Mouse (Mus musculus) megakaryocyte progenitor cell, adult 5-6 weeks (primary cell): Measurements from ENCODE around the gene Tubb2b. TPM values are rescaled to one million over a fixed set of nuclear protein-coding genes. Genes with fewer than 3 reads are reported as not detected.

Experiments
- ATAC-seq: replicated peaks from 2 replicates; pipeline ENCODE4 v1.8.0; 2016; ENCODE audit warnings: mild to moderate bottlenecking, moderate TSS enrichment, inconsistent platforms; ENCODE audit not compliant: poor library complexity
- total RNA-seq, 2 experiments: library from RNA; stranded (forward) in 1 of 2; stranded (reverse) in 1 of 2; fragments of 157-497, 149-512 nt in 1 of 2; fragments of 200-1000 nt in 1 of 2; gene quantifications; 2 replicates each; pipeline versions ENCODE4 v1.2.3 to v1.2.4; 2015 to 2017

Tubb2b gene
- total RNA-seq, 2 experiments from 2014 or later: not detected

DNA sequence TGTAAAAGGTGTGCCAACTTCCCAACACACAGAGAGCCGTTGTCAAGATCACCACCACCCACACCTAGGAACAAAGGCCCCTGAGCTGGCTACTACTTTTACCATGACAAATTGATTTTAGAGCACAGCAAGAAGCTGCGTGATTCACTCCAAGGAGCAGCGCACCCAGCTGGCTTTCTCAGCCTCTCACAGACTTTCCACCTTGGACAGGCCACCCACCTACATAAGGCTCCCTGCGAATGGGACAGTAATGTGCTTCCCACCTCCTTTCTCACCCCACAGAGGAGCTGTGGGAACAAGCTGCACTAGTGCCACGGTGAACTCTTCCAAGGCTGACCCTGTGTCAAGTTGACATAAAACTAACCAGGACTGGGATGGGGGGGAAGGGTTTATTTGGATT lies 13.1 kb upstream of the Tubb2b start:
- ATAC-seq: no peak

DNA sequence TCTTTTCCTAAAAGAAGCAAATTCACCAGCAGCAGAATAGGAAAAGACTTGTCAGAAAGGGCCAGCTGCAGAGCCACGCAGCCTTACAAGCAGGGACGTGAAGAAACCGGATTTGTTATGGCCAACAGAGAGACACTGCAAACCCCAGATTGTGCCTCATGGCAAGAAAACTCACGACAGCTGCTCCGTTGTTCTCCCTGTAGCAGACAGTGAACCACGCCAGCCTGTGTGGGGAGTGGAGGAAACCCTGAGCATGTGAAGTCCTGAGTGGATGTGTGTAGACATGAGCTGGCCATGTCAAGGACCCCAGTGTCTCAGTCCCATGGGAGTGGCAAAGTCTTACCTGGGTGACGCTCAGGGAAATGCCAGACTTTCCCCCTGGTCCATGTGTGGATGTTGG lies 6.3 kb upstream of the Tubb2b start:
- ATAC-seq: no peak

DNA sequence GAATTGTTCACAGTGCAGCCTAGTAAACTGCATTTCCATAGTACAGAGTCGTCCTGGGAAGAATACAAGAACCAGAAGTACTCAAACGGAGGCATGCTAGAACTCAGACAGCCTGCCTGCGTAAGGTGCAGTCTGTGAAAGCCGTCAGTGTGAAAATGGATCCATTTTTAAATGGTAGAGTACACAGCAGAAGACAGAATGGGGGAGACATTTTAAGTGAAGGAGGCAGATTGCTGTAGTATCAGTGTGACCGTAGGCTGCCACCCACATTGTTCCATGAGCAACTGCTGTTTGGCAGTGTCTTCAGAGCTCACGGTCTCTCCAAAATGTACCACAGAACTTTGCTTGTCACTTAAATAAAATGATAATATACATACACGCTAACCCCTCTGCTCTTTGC lies 4.0 kb upstream of the Tubb2b start:
- no peak for ATAC-seq

DNA sequence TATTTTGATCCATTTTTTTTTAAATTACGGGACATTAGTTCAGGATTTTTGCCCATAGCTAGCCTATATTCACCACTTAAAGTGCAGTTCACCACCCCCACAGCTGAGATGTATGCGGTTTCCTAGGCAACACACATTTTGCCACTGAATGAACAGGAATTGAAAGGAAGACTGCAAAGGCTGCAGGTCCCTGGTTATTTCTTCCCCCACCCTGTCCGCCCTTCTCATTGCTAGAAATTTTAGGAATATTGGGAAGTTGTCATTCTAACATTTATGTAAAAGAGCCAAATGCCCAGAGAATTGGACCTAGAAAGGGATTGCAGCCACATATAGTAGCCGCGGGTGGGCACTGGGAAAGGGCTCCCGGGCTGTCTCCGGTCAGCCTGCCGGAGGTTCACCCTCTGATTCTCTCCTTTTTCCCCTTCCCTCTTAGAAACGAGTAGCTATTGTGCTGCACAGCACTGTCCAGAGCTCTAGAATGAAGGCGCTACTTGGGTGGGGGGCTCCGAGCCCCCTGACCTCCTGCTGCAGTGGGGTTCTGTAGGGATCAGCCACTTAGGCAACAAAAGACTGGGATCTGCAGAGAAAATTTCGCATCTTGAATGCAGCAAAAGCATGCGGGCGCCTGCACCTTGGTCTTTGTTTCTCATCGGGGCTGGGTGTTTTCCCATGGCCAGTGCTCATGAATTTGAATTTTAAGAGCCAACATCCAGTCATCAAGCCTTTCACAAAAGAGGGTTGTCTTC lies 3.2 kb upstream of the Tubb2b start:
- no peak for ATAC-seq

DNA sequence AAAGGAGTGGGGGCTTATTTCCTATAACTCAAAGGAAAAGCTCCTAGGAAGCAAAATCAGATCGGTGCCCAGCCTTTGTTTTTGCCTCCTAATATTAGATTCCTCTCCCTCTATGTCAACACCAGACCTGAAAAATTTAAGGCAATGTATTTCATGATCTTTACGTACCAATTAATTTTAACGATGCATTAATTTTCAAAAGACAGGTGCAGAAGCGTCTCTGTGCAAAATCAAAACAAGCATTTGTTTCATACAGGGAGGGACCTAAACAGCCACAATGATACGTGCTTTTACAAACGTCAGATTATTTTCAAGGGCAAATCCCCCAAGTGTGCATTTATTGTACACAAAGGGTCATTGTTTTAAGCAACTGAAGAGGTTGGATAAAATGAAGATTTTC lies 2.6 kb upstream of the Tubb2b start:
- no peak for ATAC-seq

DNA sequence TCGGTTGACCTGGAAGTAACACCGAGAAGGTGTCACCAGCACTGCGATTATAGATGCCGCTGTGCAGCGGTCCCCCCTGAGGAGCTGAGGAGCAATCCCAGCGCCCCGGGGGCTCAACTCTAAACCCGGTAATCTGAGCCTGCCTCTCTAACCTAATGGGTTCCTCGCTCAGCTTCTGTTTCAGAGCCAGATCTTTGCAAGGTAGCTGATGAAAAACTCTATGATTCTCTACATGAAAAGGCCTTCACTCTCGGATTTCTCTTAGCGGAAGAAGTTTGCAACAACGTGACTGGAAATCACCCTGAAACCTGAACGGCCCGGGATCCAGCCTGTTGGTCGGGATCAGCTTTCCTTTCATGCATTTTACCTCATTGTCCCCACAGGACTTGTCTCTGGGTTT lies 2.0 kb upstream of the Tubb2b start:
- ATAC-seq: no peak

DNA sequence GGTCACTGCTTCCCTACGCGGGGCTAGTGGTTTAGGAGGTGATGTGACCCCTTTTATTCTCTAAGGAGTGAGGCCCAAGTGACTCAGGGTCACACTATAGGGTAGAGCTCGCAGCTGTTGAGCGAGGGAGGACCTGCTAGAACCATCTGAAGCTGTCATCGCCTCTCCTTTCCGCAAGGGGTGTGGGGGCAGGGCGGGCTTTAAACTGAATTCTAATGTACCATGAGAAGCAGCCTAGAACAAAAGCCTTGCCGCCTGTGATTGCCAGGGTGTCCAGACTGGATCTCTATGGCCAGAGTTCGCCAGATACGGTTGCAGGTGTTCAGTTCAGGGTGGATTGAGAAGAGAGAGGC lies 1.4 kb upstream of the Tubb2b start:
- ATAC-seq: peak; percentile 37

DNA sequence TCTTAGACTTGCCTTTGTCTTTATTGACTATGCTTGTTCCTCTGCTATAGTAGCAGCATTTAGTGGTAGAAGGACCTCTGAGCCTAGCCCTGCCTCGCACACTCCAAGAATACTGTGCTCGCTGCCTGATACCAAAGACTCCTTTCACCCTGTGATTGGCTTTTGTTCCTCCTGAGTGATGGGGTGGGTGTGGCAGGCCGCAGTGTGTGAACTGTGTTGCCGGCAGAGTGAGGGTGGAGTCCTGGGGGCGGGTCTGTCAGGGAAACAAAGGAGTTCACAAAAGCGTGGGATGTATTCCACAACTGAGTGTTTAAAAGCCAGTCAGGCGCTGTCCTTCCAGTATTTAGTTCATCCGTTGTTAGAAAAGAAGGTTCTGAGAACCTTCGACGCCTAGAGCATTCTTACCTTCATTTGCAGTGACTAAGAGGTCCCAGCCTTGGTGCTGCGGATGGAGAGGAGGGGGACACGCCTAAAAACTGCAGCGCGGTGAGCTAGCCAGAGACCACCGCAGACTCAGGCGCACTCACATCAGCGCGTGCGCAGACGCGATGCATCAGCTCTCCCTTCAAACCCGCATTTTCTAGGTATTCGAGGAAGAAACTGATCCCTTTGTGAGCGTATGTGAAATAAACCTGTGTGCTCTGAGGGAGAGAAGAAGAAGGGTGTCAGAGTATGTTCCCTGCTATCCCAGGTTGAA lies 893 bp upstream of the Tubb2b start:
- peak; percentile 63 for ATAC-seq

DNA sequence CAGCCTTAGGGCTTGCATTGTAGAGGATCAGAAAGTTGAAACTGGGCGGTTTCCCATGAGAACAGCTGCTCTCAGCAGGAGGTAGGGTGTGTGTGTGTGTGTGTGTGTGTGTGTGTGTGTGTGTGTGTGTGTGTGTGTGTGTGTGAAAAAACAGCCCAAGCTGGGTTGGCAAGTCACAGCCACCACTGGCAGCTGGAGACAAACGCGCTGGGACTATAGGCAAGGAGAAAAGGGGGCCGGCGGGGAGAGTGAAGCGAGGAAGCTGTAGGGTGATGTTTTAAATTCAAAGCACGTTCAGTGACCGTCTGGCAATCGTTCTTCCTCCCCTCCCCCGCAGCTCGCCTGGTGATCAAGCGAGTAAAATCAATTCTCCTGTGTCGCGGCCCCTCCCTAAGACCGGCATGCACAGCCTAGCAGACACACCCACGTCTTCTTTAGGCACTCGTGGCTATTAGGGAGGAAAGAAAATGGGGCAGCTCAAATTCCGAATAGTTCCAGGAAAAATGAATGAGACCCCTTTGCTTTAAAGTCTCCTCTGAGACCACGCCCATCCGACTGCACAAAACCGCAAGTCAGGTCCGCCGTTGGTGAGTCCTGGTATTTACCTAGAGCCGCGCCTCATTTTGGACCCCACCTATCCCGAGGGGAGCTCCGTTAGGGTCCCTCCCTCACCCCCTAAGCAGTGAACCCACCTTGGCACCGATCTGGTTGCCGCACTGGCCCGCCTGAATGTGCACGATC lies 611 bp downstream of the Tubb2b start:
- peak; percentile 30 for ATAC-seq

DNA sequence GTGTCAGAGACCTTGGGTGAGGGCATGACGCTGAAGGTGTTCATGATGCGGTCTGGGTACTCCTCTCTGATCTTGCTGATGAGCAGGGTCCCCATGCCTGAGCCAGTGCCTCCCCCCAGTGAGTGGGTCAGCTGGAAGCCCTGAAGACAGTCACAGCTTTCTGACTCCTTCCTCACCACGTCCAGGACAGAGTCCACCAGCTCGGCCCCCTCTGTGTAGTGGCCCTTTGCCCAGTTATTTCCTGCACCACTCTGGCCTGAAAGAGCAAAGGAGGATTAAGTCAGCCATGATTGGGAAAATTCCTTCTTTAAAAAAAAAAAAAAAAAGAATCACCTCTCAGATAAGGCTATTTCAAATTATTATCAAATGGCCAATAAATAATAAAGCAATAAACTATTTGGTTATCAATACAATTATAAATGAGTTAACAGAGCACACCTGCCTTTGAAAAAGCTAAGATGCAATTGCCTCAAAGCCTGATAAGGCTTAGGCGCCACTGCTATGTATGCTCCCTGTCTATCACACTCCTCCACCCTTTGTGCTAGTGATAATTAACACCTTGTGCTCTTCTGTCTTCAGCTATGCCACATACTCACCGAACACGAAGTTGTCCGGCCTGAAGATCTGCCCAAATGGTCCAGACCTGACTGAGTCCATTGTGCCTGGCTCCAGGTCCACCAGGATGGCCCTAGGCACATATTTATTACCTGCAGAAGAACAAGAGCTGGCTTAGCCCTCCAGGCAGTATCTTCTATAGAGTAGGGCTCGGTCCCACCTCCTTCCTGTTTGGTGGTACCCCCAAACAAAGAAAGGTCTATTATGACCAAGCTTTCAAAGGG lies 1.8 kb downstream of the Tubb2b start:
- ATAC-seq: no peak

DNA sequence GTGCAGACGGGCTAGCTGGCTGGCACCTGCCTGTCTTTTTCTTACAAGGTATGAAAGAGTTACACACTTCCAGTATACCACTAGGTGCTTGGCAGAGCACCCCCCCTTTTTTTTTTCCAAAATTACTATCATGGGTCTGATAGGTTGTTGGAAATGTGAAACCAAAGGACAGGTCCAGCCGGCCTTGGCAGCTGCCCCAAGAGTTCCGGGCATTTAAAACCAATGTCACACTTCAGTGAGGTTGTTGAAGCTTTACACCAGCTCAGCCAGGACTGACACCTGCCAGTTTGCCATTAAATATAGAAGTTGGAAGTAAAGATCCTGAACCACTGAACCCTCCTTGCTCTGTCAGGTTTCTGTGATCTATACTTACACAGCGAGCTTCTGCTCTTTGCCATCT lies 4.6 kb downstream of the Tubb2b start:
- ATAC-seq: no peak

DNA sequence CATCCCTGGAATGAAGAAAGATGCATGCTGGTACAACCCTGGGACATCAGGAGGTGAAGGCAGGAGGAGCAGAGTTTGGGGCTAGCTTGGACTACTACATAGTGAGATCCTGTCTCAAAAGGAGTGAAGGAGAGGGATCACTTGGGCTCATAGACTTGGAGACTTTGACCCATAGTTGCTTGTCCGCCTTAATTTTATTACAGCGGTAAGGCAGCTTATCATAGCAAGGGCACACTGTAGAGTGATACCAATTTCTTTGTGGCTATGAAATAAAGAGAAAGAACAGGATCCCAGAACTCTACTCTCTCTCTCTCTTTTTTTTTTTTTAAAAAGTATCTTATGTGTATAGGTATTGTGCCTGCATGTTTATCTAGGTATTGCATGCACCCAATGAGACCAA lies 9.7 kb downstream of the Tubb2b start:
- ATAC-seq: no peak

DNA sequence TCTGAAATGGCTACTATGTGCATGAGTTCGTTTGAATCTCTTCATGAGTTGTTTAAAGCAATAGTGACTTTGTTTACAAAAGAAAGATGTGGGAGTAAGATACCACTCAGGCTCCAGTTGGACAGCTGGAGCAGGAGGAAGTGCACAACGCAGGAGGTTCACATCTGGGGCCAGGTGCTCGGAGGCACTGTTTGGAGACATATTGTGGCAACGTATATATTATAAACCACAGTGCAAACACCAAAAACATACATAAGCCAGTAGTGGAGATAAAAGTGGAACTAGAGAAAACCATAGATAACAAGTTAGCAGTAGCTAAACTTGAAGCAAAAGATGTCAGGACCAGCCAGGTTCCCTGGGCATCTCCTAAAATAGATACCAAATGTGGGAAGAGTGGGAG lies 10.9 kb downstream of the Tubb2b start:
- 0 out of 2 replicates have a peak, but pooled peaks have one; percentile 19 for ATAC-seq

DNA sequence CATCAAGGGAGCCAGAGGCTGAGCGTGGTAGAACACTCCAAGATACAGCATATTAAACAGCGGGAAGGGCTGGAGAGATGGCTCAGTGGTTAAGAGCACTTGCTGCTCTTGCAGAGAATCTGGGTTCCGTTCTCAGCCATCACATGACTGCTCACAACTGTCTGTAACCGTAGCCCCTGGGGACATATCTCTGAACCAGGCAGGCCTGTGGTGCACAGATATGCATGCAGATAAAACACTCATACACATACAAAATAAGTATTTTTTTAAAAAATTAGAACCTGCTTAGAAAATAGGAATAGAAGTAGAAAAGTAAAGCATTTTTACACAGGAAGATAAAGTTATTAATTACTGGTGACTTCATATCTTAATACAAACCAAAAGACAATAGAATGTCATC lies 11.4 kb downstream of the Tubb2b start:
- peak; percentile 80 for ATAC-seq

DNA sequence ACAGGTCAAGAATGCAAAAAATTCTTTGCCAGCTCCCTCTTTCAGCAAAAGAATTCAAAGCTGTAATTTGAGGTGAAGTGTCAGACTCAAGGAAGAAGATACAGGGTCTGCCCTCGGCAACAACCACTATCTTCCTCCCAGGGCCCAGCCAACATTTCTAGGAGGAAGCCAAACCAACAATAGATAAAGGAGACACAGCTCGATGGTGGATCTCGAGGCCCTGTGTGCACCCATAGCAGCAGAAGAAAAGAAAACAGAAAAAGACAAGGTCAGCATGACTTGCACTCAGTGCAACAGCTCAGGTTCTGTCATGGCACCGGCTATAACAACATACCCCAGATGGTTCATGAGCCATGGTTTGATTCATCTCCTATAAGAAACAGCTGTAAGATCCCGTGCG lies 13.8 kb downstream of the Tubb2b start:
- 0 out of 2 replicates have a peak, but pooled peaks have one; percentile 23 for ATAC-seq

DNA sequence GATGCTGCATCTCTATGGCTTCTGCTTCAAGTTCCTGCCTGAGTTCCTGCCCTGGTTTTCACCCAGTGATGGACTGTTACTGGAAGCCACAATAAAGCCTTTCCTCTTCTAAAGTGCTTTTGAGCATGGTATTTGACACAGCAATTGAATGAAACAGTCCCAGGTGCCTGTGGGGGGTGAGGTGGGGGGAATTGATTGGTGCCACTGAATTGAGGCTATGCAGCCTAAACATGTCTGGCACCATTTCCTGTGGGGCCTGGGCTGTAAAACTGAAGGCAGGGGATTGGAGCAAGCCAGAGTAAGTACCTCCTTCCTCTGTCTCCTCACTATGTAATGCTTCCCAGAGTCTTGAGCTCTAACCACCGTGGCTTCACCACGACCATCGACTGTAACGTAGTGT lies 15.6 kb downstream of the Tubb2b start:
- ATAC-seq: no peak

DNA sequence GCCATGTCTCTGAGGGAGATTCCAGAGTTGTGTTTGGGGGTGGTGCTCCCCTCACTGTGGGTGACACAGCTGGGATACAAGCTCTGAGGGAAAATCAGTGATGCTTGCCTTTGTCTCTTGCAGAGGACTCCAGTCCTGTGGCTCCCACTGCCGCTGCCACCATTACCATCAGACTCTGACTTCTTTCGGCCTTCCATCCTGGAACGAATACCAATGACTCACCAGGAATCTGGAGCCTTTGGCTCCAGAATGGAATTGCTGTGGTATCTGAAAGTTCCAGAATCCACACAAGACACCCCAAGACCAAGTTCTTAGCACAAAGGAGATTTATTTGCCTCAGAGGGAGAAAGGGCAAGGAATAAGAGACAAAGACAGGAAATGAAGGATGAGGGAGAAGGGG lies 17.2 kb downstream of the Tubb2b start:
- no peak for ATAC-seq

DNA sequence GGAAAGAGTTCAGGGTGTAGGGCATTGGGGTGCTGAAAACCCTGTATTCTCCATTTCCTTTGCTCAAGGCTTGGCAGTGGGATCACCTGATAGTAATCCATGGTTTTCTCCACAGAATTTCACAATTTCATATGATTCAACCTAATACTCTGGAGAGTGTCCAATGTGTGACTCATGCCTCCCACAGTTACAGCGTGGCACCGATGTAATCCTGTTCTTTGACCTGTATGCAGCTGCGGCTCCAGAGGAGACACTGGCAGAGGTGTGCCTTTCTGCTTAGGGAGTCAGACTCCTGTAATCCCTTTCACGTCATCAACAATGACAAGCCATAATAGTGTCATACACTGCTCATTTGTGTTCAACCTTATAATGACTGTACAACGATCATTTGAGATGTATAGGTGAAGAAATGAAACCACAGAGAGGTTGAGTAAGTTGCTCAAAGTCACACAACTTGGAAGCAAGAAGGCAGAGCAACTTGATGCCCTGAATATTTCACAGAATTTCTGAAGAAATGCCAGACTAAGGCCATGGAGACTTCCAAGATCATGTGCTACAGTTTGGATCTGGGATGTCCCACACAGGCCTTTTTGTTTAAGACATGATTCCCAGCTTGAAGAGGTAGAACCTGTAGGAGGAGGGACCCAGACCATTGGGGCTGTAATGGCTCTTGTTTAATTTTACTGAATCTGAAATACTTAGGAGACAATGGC lies 17.7 kb downstream of the Tubb2b start:
- ATAC-seq: no peak

DNA sequence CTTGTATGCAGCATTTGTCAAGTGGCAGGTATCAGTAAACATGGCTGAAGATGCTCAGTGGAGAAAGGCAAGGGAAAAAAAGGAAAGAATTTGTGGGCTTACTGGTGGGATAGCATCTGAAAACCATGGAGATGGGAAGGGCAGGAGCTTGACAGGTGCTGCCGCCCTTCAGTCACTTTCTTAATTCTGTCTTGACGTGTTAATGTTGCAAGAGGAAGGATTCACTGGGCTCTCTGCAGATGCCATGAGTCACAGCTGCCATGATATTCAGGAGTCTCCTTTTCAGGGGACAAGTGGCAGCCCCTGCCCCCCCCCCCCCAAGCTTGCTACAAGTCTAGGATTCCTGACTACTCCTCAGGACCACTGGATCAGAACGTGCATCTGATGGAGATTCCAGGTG lies 18.4 kb downstream of the Tubb2b start:
- no peak for ATAC-seq

DNA sequence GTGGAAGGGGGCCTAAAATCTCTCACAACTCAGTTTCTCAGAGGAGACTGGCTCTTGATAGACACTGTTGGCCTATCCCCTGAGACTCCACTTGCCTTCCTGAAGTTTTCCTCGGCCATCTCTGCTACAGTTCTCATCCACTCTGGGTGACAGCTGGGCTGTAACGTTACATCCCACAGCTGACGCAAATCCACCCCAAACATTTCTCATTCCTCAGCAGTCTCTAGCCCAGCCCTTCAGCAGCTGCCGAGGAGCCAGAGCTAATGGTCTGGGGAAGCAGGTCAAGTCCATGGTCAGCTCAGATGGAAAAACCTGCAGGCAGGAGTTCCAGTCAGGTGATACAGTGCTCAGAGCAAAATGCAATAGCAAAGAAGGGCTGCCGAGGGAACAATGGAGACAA lies 19.2 kb downstream of the Tubb2b start:
- ATAC-seq: no peak

DNA sequence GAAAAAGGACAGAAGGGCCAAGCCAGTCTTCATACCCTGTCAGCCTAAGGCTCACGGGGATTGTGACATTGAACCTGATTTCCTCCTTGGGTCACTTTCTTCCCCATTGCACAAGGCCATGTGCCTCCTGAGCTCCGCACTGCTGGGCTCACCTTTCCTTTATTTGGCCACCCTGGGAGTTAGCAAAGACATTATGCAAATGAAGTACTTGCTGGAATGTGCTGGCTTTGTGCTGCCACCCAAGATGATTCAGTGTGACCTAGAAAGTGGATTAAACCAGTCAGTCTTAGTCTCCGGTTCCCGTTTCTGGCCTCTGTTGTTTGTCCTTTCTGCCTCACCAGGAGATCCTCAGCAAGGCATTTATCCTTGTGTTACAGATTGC lies 20.6 kb downstream of the Tubb2b start:
- peak; percentile 41 for ATAC-seq
